Mouse (Mus musculus): Measurements from ENCODE around the gene Rhox2c. TPM values are rescaled to one million over a fixed set of nuclear protein-coding genes. Genes with fewer than 3 reads are reported as not detected.
"Not testable (repeated sequence)": the region's sequence is repeated elsewhere in the genome, so short reads cannot be mapped to it uniquely, and the experiment has no call there.

Gene Rhox2c
- not detected in 2 replicates for polyA plus RNA-seq (2012; rRNA removed)

DNA sequence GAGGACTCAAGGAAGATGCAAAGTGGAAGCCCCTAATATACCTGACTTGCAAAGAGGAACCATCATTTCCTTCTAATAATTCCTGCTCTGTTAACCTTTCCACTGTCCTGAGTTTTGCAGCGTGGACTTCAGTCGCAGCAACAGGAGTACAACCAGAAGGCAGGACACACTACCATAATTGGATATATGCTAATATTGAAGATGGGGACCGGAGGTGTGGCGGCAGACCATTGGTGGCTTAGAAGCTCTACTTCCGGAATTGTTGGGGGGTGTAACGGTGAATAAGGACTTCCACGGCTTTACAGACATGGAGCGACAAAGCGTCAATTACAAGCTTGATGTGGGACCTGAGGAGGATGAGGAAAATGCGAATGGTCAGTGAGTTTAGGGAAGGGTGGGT, at the start of gene Rhox2c:
Gene Rhox2c (plus strand): TSS at position 301 of the 400 bp plus-strand sequence.
- 92% methylated on average over 8 of the region's 10 CpGs for WGBS
- not testable (repeated sequence) for DNase-seq; H3K4me1 ChIP-seq (ENCODE audit: control insufficient read depth, insufficient read depth, low read length); H3K27ac ChIP-seq (ENCODE audit: insufficient read depth, low read length); H3K27me3 ChIP-seq (ENCODE audit: control insufficient read depth, insufficient read depth, low read length); H3K4me3 ChIP-seq (replicated peaks; ENCODE audit: insufficient read depth, low read depth, low read length)

DNA sequence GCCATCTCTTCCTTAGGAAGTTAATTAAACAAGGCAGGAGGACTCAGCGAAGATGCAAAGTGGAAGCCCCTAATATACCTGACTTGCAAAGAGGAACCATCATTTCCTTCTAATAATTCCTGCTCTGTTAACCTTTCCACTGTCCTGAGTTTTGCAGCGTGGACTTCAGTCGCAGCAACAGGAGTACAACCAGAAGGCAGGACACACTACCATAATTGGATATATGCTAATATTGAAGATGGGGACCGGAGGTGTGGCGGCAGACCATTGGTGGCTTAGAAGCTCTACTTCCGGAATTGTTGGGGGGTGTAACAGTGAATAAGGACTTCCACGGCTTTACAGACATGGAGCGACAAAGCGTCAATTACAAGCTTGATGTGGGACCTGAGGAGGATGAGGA, 41.7 kb upstream of the Rhox2c start, which contains the start of gene Rhox2b:
Gene Rhox2b (plus strand): TSS at position 301 of the 400 bp plus-strand sequence.
- not testable (repeated sequence) for H3K4me3 ChIP-seq (replicated peaks; ENCODE audit: insufficient read depth, low read depth, low read length); DNase-seq; H3K27me3 ChIP-seq (ENCODE audit: control insufficient read depth, insufficient read depth, low read length); H3K27ac ChIP-seq (ENCODE audit: insufficient read depth, low read length); H3K4me1 ChIP-seq (ENCODE audit: control insufficient read depth, insufficient read depth, low read length)
- WGBS = no CpG with 5 or more reads among the region's 9 CpGs

DNA sequence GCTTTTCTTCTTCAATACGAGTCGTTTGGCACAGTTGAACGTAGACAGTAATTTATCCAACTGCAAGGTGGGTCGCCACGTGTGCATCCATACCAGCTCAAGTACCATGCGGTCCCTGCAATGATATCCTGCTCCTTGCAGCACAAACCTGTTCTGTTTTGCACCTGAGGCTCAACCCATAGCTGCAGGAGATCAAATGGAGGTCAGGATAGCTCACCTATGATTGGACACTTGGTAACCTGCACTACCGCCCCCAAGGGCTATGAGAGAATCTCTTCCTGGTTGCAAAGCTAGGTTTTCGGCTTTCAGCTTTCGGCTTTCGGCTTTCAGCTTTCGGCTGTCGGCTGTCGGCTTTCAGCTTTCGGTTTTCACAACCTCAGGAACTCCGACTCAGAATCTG, 21.3 kb upstream of the Rhox2c start, which contains the start of gene Rhox4b:
Gene Rhox4b (plus strand): TSS at position 301 of the 400 bp plus-strand sequence.
- DNase-seq; H3K4me1 ChIP-seq (ENCODE audit: control insufficient read depth, insufficient read depth, low read length); H3K4me3 ChIP-seq (replicated peaks; ENCODE audit: insufficient read depth, low read depth, low read length); H3K27ac ChIP-seq (ENCODE audit: insufficient read depth, low read length); H3K27me3 ChIP-seq (ENCODE audit: control insufficient read depth, insufficient read depth, low read length): not testable (repeated sequence)
- WGBS = 91% methylated on average over 14 of the region's 15 CpGs

DNA sequence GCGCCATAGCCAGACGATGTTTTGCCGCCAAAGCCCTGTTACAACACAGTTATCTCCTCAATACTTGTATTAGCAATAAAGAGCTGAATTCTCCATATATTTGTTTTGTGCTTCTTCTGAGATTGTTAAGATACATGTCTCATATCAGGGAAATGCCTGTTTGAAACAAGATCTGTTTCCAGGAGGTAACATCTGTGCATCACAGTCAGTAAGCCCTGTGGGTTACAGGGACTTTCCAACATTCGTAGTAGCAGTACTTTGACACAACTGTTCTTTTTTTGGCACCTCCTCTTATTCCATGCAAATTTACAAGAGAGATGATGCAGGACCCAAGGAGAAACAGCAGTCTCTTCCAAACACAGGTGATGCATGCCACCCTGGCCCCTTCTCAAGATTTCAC, 4.8 kb downstream of the Rhox2c start, which contains the start of gene Rhox3c:
Gene Rhox3c (plus strand): TSS at position 301 of the 400 bp plus-strand sequence.
- not testable (repeated sequence) for DNase-seq; H3K4me3 ChIP-seq (replicated peaks; ENCODE audit: insufficient read depth, low read depth, low read length); H3K4me1 ChIP-seq (ENCODE audit: control insufficient read depth, insufficient read depth, low read length); H3K27ac ChIP-seq (ENCODE audit: insufficient read depth, low read length); H3K27me3 ChIP-seq (ENCODE audit: control insufficient read depth, insufficient read depth, low read length)
- 92% methylated on average over 3 of the region's 4 CpGs for WGBS

DNA sequence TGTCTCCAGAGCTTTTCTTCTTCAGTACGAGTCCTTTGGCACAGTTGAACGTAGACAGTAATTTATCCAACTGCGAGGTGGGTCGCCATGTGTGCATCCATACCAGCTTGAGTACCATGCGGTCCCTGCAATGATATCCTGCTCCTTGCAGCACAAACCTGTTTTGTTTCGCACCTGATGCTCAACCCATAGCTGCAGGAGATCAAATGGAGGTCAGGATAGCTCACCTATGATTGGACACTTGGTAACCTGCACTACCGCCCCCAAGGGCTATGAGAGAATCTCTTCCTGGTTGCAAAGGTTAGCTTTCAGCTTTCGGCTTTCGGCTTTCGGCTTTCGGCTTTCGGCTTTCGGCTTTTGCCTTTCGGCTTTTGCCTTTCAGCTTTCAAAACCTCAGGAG, 26.6 kb downstream of the Rhox2c start, which contains the start of gene Rhox4c:
Gene Rhox4c (plus strand): TSS at position 301 of the 400 bp plus-strand sequence.
- not testable (repeated sequence) for H3K4me3 ChIP-seq (replicated peaks; ENCODE audit: insufficient read depth, low read depth, low read length); H3K27me3 ChIP-seq (ENCODE audit: control insufficient read depth, insufficient read depth, low read length); H3K27ac ChIP-seq (ENCODE audit: insufficient read depth, low read length); H3K4me1 ChIP-seq (ENCODE audit: control insufficient read depth, insufficient read depth, low read length); DNase-seq
- 93% methylated on average over 14 of the region's 14 CpGs for WGBS

DNA sequence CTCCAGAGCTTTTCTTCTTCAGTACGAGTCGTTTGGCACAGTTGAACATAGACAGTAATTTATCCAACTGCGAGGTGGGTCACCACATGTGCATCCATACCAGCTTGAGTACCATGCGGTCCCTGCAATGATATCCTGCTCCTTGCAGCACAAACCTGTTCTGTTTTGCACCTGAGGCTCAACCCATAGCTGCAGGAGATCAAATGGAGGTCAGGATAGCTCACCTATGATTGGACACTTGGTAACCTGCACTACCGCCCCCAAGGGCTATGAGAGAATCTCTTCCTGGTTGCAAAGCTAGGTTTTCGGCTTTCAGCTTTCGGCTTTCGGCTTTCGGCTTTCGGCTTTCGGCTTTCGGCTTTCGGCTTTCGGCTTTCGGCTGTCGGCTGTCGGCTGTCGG, 60.6 kb downstream of the Rhox2c start, which contains the start of gene Rhox4d:
Gene Rhox4d (plus strand): TSS at position 301 of the 400 bp plus-strand sequence.
- not testable (repeated sequence) for DNase-seq; H3K4me3 ChIP-seq (replicated peaks; ENCODE audit: insufficient read depth, low read depth, low read length); H3K27ac ChIP-seq (ENCODE audit: insufficient read depth, low read length); H3K4me1 ChIP-seq (ENCODE audit: control insufficient read depth, insufficient read depth, low read length); H3K27me3 ChIP-seq (ENCODE audit: control insufficient read depth, insufficient read depth, low read length)
- 91% methylated on average over 17 of the region's 18 CpGs for WGBS

Other genes with a start within 250 kb of the Rhox2c start
- gene Gm9, start 242.6 kb upstream of the Rhox2c start, polyA plus RNA-seq (2012; rRNA removed) = not detected in 2 replicates
- not detected in 2 replicates for gene Rhox1, start 231.4 kb upstream of the Rhox2c start, polyA plus RNA-seq (2012; rRNA removed)
- not detected in 2 replicates for gene Rhox2a, start 208.7 kb upstream of the Rhox2c start, polyA plus RNA-seq (2012; rRNA removed)
- gene Rhox3a, start 203.8 kb upstream of the Rhox2c start, polyA plus RNA-seq (2012; rRNA removed) = not detected in 2 replicates
- gene Rhox4a, start 188.3 kb upstream of the Rhox2c start, polyA plus RNA-seq (2012; rRNA removed) = not detected in 2 replicates
- not detected in 2 replicates for gene Rhox3a2, start 73.7 kb upstream of the Rhox2c start, polyA plus RNA-seq (2012; rRNA removed)
- not detected in 2 replicates for gene Rhox4a2, start 62.8 kb upstream of the Rhox2c start, polyA plus RNA-seq (2012; rRNA removed)
- gene Rhox2b, start 41.6 kb upstream of the Rhox2c start, polyA plus RNA-seq (2012; rRNA removed) = not detected in 2 replicates
- gene Rhox4b, start 21.2 kb upstream of the Rhox2c start, polyA plus RNA-seq (2012; rRNA removed) = not detected in 2 replicates
- gene Rhox3c, start 4.9 kb downstream of the Rhox2c start, polyA plus RNA-seq (2012; rRNA removed) = not detected in 2 replicates
- not detected in 2 replicates for gene Rhox4c, start 26.7 kb downstream of the Rhox2c start, polyA plus RNA-seq (2012; rRNA removed)
- not detected in 2 replicates for gene Rhox2d, start 39.7 kb downstream of the Rhox2c start, polyA plus RNA-seq (2012; rRNA removed)
- gene Rhox4d, start 60.7 kb downstream of the Rhox2c start, polyA plus RNA-seq (2012; rRNA removed) = not detected in 2 replicates
- gene Rhox2e, start 76.8 kb downstream of the Rhox2c start, polyA plus RNA-seq (2012; rRNA removed) = not detected in 2 replicates
- gene Rhox3e, start 88.3 kb downstream of the Rhox2c start, polyA plus RNA-seq (2012; rRNA removed) = not detected in 2 replicates
- not detected in 2 replicates for gene Rhox4e, start 103.7 kb downstream of the Rhox2c start, polyA plus RNA-seq (2012; rRNA removed)
- not detected in 2 replicates for gene Rhox2f, start 117.7 kb downstream of the Rhox2c start, polyA plus RNA-seq (2012; rRNA removed)
- gene Rhox3f, start 127.3 kb downstream of the Rhox2c start, polyA plus RNA-seq (2012; rRNA removed) = not detected in 2 replicates
- gene Rhox4f, start 154.0 kb downstream of the Rhox2c start, polyA plus RNA-seq (2012; rRNA removed) = not detected in 2 replicates
- gene Rhox3g, start 174.9 kb downstream of the Rhox2c start, polyA plus RNA-seq (2012; rRNA removed) = not detected in 2 replicates
- not detected in 2 replicates for gene Rhox2g, start 189.8 kb downstream of the Rhox2c start, polyA plus RNA-seq (2012; rRNA removed)
- not detected in 2 replicates for gene Rhox4g, start 197.6 kb downstream of the Rhox2c start, polyA plus RNA-seq (2012; rRNA removed)
- not detected in 2 replicates for gene Rhox3h, start 215.1 kb downstream of the Rhox2c start, polyA plus RNA-seq (2012; rRNA removed)
- not detected in 2 replicates for gene Rhox2h, start 219.6 kb downstream of the Rhox2c start, polyA plus RNA-seq (2012; rRNA removed)